Mouse (Mus musculus) frontal cortex, adult 2 months (tissue): Measurements from ENCODE around the gene Ppp1r13l. TPM values are rescaled to one million over a fixed set of nuclear protein-coding genes. Genes with fewer than 3 reads are reported as not detected.
A peak's percentile ranks its signal among the peaks of the same experiment; 100 is the strongest.

Experiments used
- DNase-seq, 2 experiments: peaks; one replicate each; pipeline ENCODE4 v3.0.0; 2022; ENCODE audit warnings: low spot score in 1 of 2; ENCODE audit errors: extremely low spot score in 1 of 2
- polyA plus RNA-seq: library from polyadenylated mRNA; depleted of rRNA; stranded (reverse); fragments of >200 nt; gene quantifications from 2 replicates; pipeline ENCODE4 v1.2.3, GENCODE M21; 2012; rRNA removed

Ppp1r13l gene
- polyA plus RNA-seq, 1 experiment, result 5.5 TPM

DNA sequence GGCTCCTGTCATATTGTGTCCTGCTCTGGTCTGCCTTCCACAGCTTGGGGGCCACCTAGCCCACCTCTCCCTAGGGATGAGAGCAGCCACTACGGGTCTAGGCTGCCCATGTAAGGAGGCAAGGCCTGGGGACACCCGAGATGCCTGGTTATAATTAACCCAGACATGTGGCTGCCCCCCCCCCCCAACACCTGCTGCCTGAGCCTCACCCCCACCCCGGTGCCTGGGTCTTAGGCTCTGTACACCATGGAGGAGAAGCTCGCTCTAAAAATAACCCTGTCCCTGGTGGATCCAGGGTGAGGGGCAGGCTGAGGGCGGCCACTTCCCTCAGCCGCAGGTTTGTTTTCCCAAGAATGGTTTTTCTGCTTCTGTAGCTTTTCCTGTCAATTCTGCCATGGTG is 50.2 kb downstream of the Ppp1r13l start:
- no peak for DNase-seq

DNA sequence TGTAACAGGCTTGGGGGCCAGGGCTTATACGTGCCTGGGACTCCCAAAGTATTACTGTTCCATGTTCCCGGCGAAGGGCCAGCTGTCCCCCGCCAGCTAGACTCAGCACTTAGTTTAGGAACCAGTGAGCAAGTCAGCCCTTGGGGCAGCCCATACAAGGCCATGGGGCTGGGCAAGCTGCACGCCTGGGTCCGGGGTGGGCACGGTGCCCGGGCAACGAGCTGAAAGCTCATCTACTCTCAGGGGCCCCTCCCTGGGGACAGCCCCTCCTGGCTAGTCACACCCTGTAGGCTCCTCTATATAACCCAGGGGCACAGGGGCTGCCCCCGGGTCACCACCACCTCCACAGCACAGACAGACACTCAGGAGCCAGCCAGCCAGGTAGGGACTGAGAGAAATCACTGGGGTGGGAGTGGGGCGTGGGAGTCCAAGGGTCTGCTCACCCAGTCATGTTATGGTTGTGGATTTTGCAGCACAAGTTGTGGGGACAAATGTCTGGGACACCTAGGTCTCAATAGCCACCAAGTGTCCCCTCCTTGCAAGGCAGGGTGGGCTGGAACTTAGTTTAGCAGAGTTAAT is 51.3 kb downstream of the Ppp1r13l start:
- DNase-seq, result no peak

DNA sequence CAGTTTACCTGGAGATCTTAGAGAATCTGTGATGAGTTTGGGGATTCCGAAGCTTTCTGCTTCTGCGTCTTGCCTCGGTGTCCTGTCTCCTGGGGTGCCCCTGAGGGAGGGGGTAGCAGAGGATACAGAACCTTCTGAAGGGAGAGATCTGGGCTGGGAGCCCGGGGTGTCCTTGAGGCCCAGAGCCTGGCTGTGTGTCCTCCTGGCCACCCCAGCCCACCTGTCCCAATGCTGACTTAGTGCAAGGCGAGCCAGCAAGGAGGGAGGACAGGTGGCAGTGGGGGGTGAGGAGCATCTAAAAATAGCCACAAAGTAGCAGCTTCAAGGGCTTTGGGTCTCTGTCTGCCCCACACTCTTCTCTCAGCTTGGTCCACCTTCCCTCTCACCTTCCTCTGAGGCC is 52.2 kb downstream of the Ppp1r13l start:
- no peak for DNase-seq

DNA sequence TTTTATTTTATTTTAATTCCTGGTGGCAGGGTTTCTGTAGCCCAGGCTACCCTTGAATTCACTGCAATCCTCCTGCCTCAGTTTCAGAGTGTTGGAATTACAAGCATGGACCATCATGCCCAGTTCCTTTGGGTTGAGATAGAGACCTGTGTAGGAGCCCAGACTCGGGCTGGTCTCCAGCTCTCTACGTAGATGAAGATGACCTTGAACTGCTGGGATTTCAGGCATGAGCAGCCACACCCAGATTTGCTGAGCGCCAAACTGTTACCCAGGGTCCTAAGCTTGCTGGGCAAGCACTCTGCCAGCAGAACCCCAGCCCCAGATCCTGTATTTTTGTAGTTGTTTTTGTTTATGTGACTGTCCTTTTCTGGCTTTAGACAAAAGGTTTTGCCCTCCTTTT is 54.0 kb downstream of the Ppp1r13l start:
- no peak for DNase-seq

GRCm38 (mm10) chr7:19416590-19416989 is 57.0 kb downstream of the Ppp1r13l start:
- DNase-seq, result no peak

GRCm38 (mm10) chr7:19420121-19420520 is 60.6 kb downstream of the Ppp1r13l start:
- no peak for DNase-seq

GRCm38 (mm10) chr7:19420821-19421636 is 61.5 kb downstream of the Ppp1r13l start:
- peak; percentile 81 to 90 for DNase-seq

DNA sequence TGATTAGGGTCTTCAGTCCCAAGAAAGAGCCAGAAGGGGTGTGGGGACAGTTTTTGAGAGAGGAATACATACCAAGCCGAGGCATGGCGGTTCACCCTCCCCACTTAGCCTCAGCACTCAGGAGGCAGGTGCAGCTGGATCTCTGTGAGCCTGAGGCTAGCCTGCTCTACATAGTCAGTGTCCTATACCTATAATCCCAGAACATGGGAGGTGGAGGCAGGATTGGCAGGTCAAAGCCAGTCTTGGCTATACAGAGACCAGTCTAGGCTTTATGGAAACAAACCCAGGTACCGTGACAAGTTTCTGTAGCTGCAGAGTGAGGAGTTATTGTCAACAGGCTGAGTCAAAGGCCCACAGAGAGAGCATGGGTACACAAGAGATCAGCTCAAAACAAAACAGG is 63.5 kb downstream of the Ppp1r13l start:
- no peak for DNase-seq

DNA sequence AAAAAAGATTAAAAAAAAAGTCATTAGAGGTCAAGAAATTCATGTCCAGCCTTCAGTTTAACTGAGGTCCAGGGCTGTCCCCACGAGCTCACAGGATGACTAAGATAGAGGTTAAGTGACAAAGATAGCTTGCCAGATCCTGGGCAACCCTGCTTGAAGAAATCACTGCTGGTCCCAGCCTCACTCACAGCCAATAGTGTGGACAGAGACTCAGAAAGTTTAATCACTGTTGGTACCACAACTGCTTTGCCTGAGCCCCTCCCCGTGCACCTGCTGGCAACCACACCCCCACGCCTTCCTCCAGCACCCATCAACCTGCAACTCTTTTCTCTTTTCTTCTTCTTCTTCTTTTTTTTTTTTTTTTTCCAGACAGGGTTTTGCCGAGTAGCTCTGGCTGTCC is 64.5 kb downstream of the Ppp1r13l start:
- DNase-seq, result no peak

DNA sequence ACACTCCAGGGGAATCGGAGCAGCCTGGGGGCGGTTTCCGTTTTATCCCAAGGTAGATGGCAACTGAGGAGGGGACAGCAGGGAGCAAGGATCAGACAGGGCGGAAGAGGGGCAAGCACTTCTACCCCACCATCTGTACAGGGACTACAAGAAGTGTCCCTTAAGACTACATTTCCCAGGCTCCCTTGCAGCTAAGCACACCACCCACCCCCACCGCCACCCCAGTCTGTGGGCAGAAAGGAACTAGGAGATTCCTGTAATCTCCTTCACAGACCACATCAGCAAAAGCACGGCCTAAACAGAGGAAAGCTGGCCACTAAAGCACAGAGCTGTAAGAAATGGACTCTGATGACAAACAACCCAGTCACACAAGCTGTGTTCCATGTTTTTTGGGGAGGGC is 66.8 kb downstream of the Ppp1r13l start:
- DNase-seq, result peak in 1 of 2 experiments; percentile 64

DNA sequence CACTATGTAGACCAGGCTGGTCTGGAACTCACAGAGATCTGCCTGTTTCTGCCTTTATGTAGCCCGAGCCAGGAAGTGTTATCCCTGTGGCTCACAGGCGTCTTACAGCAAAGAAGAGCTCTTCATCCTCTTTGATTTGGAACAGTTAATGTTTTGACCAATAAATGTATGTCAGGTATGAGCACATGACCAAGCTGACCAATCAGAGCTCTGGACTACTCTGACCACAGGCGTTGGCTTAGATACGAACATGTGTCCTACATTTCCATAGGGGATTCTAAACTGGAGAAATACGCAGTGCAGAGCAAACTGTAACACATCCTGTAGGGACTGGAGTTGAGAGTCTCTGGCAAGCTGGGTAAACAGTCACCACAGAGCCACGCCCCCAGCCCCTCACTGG is 67.3 kb downstream of the Ppp1r13l start:
- DNase-seq, result no peak

Other genes with a start within 250 kb of the Ppp1r13l start
- 1.1 and 1.4 TPM in 2 replicates for gene Gm4969, start 241.4 kb upstream of the Ppp1r13l start, polyA plus RNA-seq
- gene Fbxo46, start 239.9 kb upstream of the Ppp1r13l start, polyA plus RNA-seq, result 8.4 and 9.0 TPM in 2 replicates
- gene Qpctl, start 210.5 kb upstream of the Ppp1r13l start, polyA plus RNA-seq, result 15.3 and 16.7 TPM in 2 replicates
- 70.7 and 83.9 TPM in 2 replicates for gene Snrpd2, start 210.0 kb upstream of the Ppp1r13l start, polyA plus RNA-seq
- gene Gipr, start 193.6 kb upstream of the Ppp1r13l start, polyA plus RNA-seq, result 11.0 and 11.9 TPM in 2 replicates
- gene Eml2, start 183.3 kb upstream of the Ppp1r13l start, polyA plus RNA-seq, result 134 and 136 TPM in 2 replicates
- gene Gpr4, start 147.2 kb upstream of the Ppp1r13l start, polyA plus RNA-seq, result 7.4 and 7.7 TPM in 2 replicates
- gene Opa3, start 131.4 kb upstream of the Ppp1r13l start, polyA plus RNA-seq, result 40.9 and 41.0 TPM in 2 replicates
- gene Vasp, start 87.9 kb upstream of the Ppp1r13l start, polyA plus RNA-seq, result 22.2 and 24.9 TPM in 2 replicates
- 0.48 and 0.62 TPM in 2 replicates for gene Ppm1n, start 79.7 kb upstream of the Ppp1r13l start, polyA plus RNA-seq
- 128 and 135 TPM in 2 replicates for gene Rtn2, start 77.1 kb upstream of the Ppp1r13l start, polyA plus RNA-seq
- gene Fosb, start 49.7 kb upstream of the Ppp1r13l start, polyA plus RNA-seq, result 6.3 and 22.4 TPM in 2 replicates
- gene Ercc1, start 15.0 kb upstream of the Ppp1r13l start, polyA plus RNA-seq, result 49.9 and 53.6 TPM in 2 replicates
- 12.7 and 15.2 TPM in 2 replicates for gene Cd3eap, start 266 bp upstream of the Ppp1r13l start, polyA plus RNA-seq
- gene Ercc2, start 22.3 kb downstream of the Ppp1r13l start, polyA plus RNA-seq, result 41.5 and 47.0 TPM in 2 replicates
- gene Klc3, start 44.4 kb downstream of the Ppp1r13l start, polyA plus RNA-seq, result 2.6 TPM in 2 replicates
- 0.90 and 1.4 TPM in 2 replicates for gene Ckm, start 45.0 kb downstream of the Ppp1r13l start, polyA plus RNA-seq
- 47.5 and 49.9 TPM in 2 replicates for gene Mark4, start 99.1 kb downstream of the Ppp1r13l start, polyA plus RNA-seq
- gene Exoc3l2, start 103.6 kb downstream of the Ppp1r13l start, polyA plus RNA-seq, result 0.32 and 0.40 TPM in 2 replicates
- gene Bloc1s3, start 148.6 kb downstream of the Ppp1r13l start, polyA plus RNA-seq, result 7.9 and 8.1 TPM in 2 replicates
- 23.7 and 30.1 TPM in 2 replicates for gene Trappc6a, start 148.6 kb downstream of the Ppp1r13l start, polyA plus RNA-seq
- 1.0 and 1.4 TPM in 2 replicates for gene Nkpd1, start 158.1 kb downstream of the Ppp1r13l start, polyA plus RNA-seq
- 131 and 146 TPM in 2 replicates for gene Ppp1r37, start 203.3 kb downstream of the Ppp1r13l start, polyA plus RNA-seq
- gene Zfp296, start 217.5 kb downstream of the Ppp1r13l start, polyA plus RNA-seq, result 2.0 and 2.9 TPM in 2 replicates
- gene Gemin7, start 217.8 kb downstream of the Ppp1r13l start, polyA plus RNA-seq, result 47.9 and 49.9 TPM in 2 replicates
- gene Clasrp, start 244.7 kb downstream of the Ppp1r13l start, polyA plus RNA-seq, result 152 and 164 TPM in 2 replicates